Mouse (Mus musculus): Measurements from ENCODE around the gene Olfr370. TPM values are rescaled to one million over a fixed set of nuclear protein-coding genes. Genes with fewer than 3 reads are reported as not detected.
"Not testable (repeated sequence)": the region's sequence is repeated elsewhere in the genome, so short reads cannot be mapped to it uniquely, and the experiment has no call there.

Olfr370 gene
- not detected for total RNA-seq (2021)
- long read RNA-seq, experiment 1: 0 reads
- long read RNA-seq, experiment 2: 0 reads

- DNase-seq (ENCODE audit: low spot score in 2 of 2): no peak
Observed at GRCm38 (mm10) chr8:83535736-83536135, at the start of gene Olfr370. Gene Olfr370, plus strand, starts transcription at chr8:83535780.

GRCm38 (mm10) chr8:83511696-83512095 lies 23.9 kb upstream of the Olfr370 start:
- no peak for DNase-seq (ENCODE audit: low spot score in 2 of 2)

- no peak for DNase-seq (ENCODE audit: low spot score in 2 of 2)
Observed at GRCm38 (mm10) chr8:83520432-83520831, 15.1 kb upstream of the Olfr370 start.

- DNase-seq (ENCODE audit: low spot score in 2 of 2): not testable (repeated sequence)
Observed at GRCm38 (mm10) chr8:83520907-83521306, 14.7 kb upstream of the Olfr370 start.

GRCm38 (mm10) chr8:83521310-83521709 lies 14.3 kb upstream of the Olfr370 start:
- no peak for DNase-seq (ENCODE audit: low spot score in 2 of 2)

GRCm38 (mm10) chr8:83534802-83535201 lies 778 bp upstream of the Olfr370 start:
- DNase-seq (ENCODE audit: low spot score in 2 of 2): no peak

GRCm38 (mm10) chr8:83562669-83563068 lies 27.1 kb downstream of the Olfr370 start:
- no peak for DNase-seq (ENCODE audit: low spot score in 2 of 2)

- DNase-seq (ENCODE audit: low spot score in 2 of 2): no peak
Observed at GRCm38 (mm10) chr8:83563246-83563645, 27.7 kb downstream of the Olfr370 start.

- DNase-seq (ENCODE audit: low spot score in 2 of 2): no peak
Observed at GRCm38 (mm10) chr8:83565731-83566375, 30.3 kb downstream of the Olfr370 start.

- peak; percentile 97 to 99 for DNase-seq (ENCODE audit: low spot score in 2 of 2)
Observed at GRCm38 (mm10) chr8:83566469-83567395, 31.2 kb downstream of the Olfr370 start, which contains the start of gene Ndufb7. Gene Ndufb7, plus strand, starts transcription at chr8:83566671.

- no peak for DNase-seq (ENCODE audit: low spot score in 2 of 2)
Observed at GRCm38 (mm10) chr8:83567668-83568067, 32.1 kb downstream of the Olfr370 start.

- no peak for DNase-seq (ENCODE audit: low spot score in 2 of 2)
Observed at GRCm38 (mm10) chr8:83568128-83568527, 32.5 kb downstream of the Olfr370 start.

- no peak for DNase-seq (ENCODE audit: low spot score in 2 of 2)
Observed at GRCm38 (mm10) chr8:83568755-83569154, 33.2 kb downstream of the Olfr370 start.

GRCm38 (mm10) chr8:83569165-83569564 lies 33.6 kb downstream of the Olfr370 start:
- DNase-seq (ENCODE audit: low spot score in 2 of 2): no peak

GRCm38 (mm10) chr8:83570272-83571000 lies 34.9 kb downstream of the Olfr370 start:
- DNase-seq (ENCODE audit: low spot score in 2 of 2): peak in 1 of 2 experiments; percentile 1

- peak in 1 of 2 experiments; percentile 1 for DNase-seq (ENCODE audit: low spot score in 2 of 2)
Observed at GRCm38 (mm10) chr8:83571001-83571340, 35.4 kb downstream of the Olfr370 start.

- peak in 1 of 2 experiments; percentile 1 for DNase-seq (ENCODE audit: low spot score in 2 of 2)
Observed at GRCm38 (mm10) chr8:83571791-83572190, 36.2 kb downstream of the Olfr370 start.

- peak in 1 of 2 experiments; percentile 1 for DNase-seq (ENCODE audit: low spot score in 2 of 2)
Observed at GRCm38 (mm10) chr8:83572246-83572812, 36.7 kb downstream of the Olfr370 start.

GRCm38 (mm10) chr8:83573140-83573875 lies 37.7 kb downstream of the Olfr370 start:
- peak in 1 of 2 experiments; percentile 5 for DNase-seq (ENCODE audit: low spot score in 2 of 2)

- DNase-seq (ENCODE audit: low spot score in 2 of 2): peak; percentile 1 to 13
Observed at GRCm38 (mm10) chr8:83574631-83575315, 39.2 kb downstream of the Olfr370 start.

All from layer of hippocampus, postnatal 14 days (tissue).